Mouse (Mus musculus) Patski (cell line): Measurements from ENCODE around the gene Slc23a4. TPM values are rescaled to one million over a fixed set of nuclear protein-coding genes. Genes with fewer than 3 reads are reported as not detected.

Source experiments
- ATAC-seq: fragments of 100-300 bp; one replicate; pipeline ENCODE4 v1.8.0; 2021
- CTCF ChIA-PET: fragments of 350-600 bp; sonication (Branson Sonifier 250); formaldehyde crosslinking; loops from one replicate; lab custom pipeline; 2022; ENCODE audit warnings: inconsistent platforms; lab: Charles Lee
- POLR2A ChIA-PET: fragments of 350-600 bp; sonication (Branson Sonifier 250); formaldehyde crosslinking; loops from one replicate; lab custom pipeline; 2022; ENCODE audit warnings: antibody characterized with exemption, inconsistent platforms; lab: Charles Lee
- DNase-seq: peaks from one replicate; pipeline ENCODE4 v3.0.0-alpha.2; 2011; ENCODE audit warnings: low read depth, low spot score
- H3K27me3 ChIP-seq: fragments of 371-371 bp; one replicate; pipeline ENCODE4 v1.5.1; 2021
- CTCF ChIP-seq: fragments of 100-300 bp; IDR thresholded peaks from one replicate; pipeline ENCODE4 v1.5.1; 2021
- in situ Hi-C: fragments of 300-500 bp; cut with MboI; formaldehyde crosslinking; loops from 3 replicates; pipeline ENCODE4 v1.11.1; 2018; ENCODE audit warnings: low pct_unique_long_range_greater_than_20kb, mixed read lengths
- polyA plus RNA-seq: library from polyadenylated mRNA; unstranded; gene quantifications from one replicate; pipeline ENCODE4 v1.2.3, GENCODE M21; 2021

Gene Slc23a4
- polyA plus RNA-seq, 1 experiment from 2014 or later, result 0.10 TPM

DNA sequence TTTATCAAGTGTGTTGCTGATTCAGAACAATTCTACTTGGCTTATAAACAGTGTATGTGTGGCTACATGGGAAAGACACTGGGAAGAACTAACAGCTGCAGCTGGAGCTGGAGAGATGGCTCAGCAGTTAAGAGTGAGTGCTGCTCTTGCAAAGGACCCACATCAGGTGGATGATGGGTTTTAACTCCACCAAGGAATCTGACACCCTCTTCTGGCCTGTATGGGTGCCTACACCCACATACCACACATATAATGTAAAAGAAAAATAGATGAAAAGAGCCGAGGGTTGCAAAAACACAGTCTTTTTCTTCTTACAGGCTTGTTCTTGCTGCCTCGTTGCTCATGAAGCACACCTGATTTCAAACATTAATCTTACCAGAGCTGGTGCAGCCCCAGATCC lies 82.1 kb downstream of the Slc23a4 start:
- no peaks in the 10 kb centered on the region for H3K27me3 ChIP-seq
- in situ Hi-C loops, result no loop called here
- ChIA-PET CTCF (interaction anchor here (0.8 to 2.1 kb wide), 4 partner anchors 14 to 138 kb away, joined by 3 to 4 read pairs (median 3); partner anchors contain the start of gene Stra8), POLR2A (no interaction called here)
- DNase-seq, result no peak
- TF ChIP-seq CTCF, result no peak
- ATAC-seq, result no peak

DNA sequence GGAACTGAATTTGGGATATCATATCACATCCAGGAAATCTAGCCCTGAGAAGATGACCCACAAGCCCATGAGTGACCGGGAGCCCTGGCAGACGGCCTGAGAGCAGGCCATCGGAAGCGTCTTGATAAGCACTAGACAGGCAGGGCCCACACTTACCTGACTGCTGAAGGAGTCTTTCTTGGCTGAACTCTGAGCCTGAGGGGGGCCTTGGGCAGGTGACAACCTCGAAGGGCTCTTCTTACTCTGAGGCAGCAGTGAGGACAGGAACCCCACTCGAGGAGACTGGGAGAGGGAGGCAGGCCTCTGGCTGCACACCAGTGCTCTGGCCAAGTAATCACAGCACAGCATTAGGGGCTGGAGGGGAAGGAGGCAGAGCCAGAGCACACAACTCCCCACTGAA lies 83.8 kb downstream of the Slc23a4 start:
- in situ Hi-C loops, result no loop called here
- DNase-seq, result no peak
- no peak for TF ChIP-seq CTCF
- POLR2A ChIA-PET, result no interaction called here
- no peak for ATAC-seq
- no peaks in the 10 kb centered on the region for H3K27me3 ChIP-seq
- CTCF ChIA-PET, result interaction anchor here (1.1 to 2.1 kb wide), 2 partner anchors 9 to 136 kb away, joined by 3 to 4 read pairs; no protein-coding TSS in a partner anchor

DNA sequence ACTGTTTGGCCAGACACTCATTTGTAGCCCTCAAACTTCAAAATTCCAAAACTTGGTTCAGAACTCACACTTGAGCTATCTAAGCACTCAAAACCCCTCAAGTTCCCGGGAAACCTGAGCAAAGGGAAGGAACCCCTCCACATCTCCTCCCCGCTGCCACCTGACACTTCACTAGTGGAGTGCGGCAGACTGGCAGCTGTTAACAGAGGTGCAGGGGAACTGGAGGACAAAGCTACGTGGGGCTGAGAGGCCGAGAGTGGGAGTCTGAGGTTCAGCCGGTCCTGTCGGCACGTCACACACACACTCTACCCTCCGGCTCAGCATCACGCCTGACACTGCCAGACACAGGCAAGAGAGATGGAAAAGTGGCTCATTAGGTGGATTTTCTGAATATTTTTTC lies 84.4 kb downstream of the Slc23a4 start:
- no peak for DNase-seq
- in situ Hi-C loops, result no loop called here
- ChIA-PET CTCF (interaction anchor here (1.1 kb wide), 1 partner anchor 9 kb away, joined by 3 read pairs; no protein-coding TSS in a partner anchor), POLR2A (no interaction called here)
- TF ChIP-seq CTCF, result no peak
- H3K27me3 ChIP-seq, result no peaks in the 10 kb centered on the region
- ATAC-seq, result no peak

DNA sequence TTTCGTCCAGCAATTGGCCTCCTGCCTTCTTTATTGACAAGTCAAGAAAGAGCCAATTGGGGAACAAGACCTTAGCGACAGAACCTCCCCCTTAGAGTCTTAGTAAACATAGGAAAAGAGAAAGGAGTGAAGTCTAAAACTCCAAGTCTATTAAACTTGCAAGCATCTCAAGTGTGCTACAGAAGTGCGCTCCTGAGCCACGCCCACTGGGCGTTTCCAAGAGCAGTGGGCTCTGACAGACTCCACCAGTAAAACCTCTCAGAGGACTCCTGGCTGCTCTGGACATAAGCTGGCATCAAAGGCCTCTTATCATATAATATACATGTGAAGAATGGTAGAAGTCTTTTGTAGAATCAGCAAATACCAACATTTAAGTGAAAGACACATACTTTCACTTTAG lies 84.8 kb downstream of the Slc23a4 start:
- POLR2A ChIA-PET, result no interaction called here
- DNase-seq (no peak), ATAC-seq (no peak)
- CTCF ChIA-PET, result interaction anchor here (1.1 kb wide), 2 partner anchors 23 to 34 kb away, joined by 3 read pairs; no protein-coding TSS in a partner anchor
- in situ Hi-C loops, result no loop called here
- TF ChIP-seq CTCF, result no peak
- H3K27me3 ChIP-seq, result no peaks in the 10 kb centered on the region

DNA sequence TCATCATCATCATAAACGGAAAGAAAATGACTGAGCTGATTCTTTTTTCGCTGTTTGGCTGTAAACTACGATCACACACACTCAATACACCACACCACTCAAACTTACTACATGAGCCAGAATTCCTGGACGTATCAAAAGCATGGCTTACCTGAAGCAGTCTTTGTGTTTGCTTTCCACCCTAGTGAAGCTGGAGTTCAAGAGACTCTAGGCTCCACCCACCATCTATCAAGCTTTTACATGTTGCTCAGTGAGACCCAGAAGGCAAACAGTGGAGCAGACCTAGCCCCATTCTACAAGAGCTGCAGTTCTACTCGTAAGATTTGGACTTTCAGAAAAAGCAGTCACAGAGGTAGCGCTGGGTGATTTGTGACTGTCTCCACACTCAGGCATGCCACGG lies 85.6 kb downstream of the Slc23a4 start:
- in situ Hi-C loops, result no loop called here
- DNase-seq (no peak), ATAC-seq (no peak)
- ChIA-PET CTCF (interaction anchor here (1.0 to 1.1 kb wide), 3 partner anchors 22 to 38 kb away, joined by 3 read pairs; no protein-coding TSS in a partner anchor), POLR2A (no interaction called here)
- H3K27me3 ChIP-seq, result no peaks in the 10 kb centered on the region
- no peak for TF ChIP-seq CTCF

DNA sequence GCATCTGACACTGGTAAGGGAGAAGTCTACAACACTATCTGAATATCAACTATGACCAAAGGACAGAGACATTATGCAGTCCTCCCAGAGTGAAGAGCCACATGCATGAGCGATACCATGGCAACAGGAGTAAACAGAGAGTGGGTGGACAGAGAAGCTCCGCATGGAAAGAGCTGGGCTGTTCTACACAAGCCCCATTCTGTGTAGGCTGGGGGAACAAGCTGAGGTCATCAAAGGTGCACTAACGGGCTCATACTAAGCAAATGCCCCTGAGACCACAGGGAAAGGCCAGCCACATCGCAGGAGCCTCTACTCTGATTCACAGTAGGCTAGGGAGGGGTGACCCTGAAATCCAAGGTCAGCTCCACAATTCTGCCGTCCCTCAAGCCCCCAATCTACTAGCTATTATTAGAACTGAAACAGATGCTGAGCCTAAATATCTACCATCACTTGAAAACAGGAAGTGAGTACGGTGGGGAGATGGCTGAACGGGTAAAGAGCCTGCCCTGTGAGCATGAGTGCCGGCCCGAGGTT lies 86.2 kb downstream of the Slc23a4 start:
- in situ Hi-C loops, result no loop called here
- POLR2A ChIA-PET, result no interaction called here

DNA sequence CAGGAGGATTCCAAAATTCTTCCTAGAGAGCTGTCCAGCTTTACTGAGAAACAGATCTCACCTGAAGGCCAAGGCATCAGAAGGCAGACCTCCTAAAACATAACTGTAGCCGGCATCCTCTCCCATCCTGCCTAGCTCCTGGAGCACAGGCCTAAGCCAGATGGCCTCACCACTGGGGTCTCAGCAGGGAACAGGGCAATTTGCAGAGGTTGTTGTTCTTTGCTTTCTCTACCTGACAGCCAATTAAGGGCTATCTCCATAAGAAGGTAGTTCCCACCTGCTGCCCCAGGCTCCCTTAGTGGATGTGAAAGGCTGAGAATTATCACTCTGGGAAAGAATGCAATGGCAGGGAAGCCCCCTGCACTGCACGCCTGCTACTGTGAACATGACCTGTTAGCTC lies 87.2 kb downstream of the Slc23a4 start:
- DNase-seq (no peak), ATAC-seq (no peak)
- in situ Hi-C loops, result no loop called here
- TF ChIP-seq CTCF, result no peak
- H3K27me3 ChIP-seq, result no peaks in the 10 kb centered on the region
- ChIA-PET CTCF (no interaction called here), POLR2A (interaction anchor here (0.6 kb wide), 1 partner anchor 35 kb away, joined by 3 read pairs; no protein-coding TSS in a partner anchor)

More for the DNA sequence above, 86.2 kb downstream of the Slc23a4 start:
- no peak for ATAC-seq
- no peaks in the 10 kb centered on the region for H3K27me3 ChIP-seq
- no peak for DNase-seq
- CTCF ChIA-PET, result interaction anchor here (1.0 to 1.1 kb wide), 2 partner anchors 35 to 37 kb away, joined by 3 read pairs; no protein-coding TSS in a partner anchor
- TF ChIP-seq CTCF, result no peak

DNA sequence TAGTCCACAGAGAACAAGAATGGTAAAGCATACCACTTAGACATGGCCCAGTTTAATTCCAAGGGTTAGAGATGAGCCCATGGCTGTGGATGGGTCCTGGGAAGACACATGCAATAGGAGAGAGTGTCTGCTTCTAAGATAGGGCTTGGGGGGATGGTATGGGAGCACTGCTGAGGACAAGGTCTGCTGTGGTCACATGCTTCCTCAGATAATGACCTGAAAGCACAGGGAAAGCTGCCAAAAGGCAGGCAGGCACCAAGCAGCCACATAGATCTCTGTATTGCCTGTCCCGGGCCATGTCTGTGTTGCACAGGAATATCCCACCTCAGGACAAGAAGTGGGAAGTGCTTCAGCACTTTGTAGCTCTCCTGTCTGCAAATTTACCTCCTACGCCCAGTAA lies 89.1 kb downstream of the Slc23a4 start:
- DNase-seq, result no peak
- in situ Hi-C loops, result no loop called here
- no peak for ATAC-seq
- H3K27me3 ChIP-seq, result no peaks in the 10 kb centered on the region
- ChIA-PET POLR2A (no interaction called here), CTCF (no interaction called here)
- no peak for TF ChIP-seq CTCF

DNA sequence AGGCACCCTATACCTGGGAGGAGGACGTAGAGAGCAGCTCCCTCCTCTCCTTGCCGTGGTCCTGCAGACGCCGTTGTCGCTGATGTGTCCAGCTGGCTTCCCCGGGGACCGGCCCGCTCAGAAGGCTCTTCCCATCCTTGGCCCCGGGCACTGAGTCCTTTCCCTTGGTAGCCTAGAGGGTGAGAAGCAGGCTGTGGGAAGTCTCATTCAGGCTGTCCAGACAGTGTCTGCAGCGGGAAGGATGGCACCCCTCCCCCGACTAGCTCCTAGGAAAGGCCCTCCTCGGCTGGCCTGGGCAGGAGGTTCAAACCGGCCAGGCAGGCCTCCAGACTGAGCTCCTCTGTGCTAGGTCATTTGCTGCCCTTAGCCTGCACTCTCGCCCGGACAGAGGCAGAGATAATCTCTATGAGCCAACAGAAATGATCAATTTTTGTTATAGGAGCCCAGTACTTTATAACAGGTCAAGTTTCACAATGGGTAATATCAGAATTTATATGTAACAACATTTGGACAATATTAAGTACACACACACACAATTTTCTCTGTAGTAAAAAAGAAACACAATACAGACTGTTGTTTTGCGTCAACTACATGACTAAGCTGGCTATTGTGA lies 91.9 kb downstream of the Slc23a4 start:
- CTCF ChIA-PET, result no interaction called here
- no peaks in the 10 kb centered on the region for H3K27me3 ChIP-seq
- POLR2A ChIA-PET, result no interaction called here
- DNase-seq (no peak), ATAC-seq (no peak)
- in situ Hi-C loops, result no loop called here
- TF ChIP-seq CTCF, result no peak

DNA sequence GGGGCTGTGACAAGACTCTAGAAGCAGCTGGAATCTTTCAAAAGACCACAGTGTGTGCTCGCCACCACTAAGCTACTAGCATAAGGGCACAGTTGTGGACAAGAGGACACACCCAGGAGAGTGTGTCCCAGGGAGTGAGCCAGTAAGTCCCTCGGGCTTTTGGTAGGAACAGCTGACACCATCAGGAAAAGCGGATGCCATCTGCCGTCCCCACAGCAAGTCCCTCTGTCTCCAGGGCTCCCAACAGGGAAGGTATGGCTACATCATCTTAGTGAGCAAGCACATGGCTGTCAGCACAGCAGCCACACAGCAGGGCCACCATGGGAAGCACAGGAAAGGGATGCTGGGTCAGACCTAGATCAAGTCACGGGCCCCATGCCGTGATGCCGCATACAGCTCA lies 92.6 kb downstream of the Slc23a4 start:
- H3K27me3 ChIP-seq, result no peaks in the 10 kb centered on the region
- DNase-seq (no peak), ATAC-seq (no peak)
- no peak for TF ChIP-seq CTCF
- CTCF ChIA-PET, result interaction anchor here (0.9 to 1.0 kb wide), 2 partner anchors 9 to 26 kb away, joined by 3 read pairs; no protein-coding TSS in a partner anchor
- POLR2A ChIA-PET, result no interaction called here
- in situ Hi-C loops, result no loop called here

Other genes starting within 250 kb of the Slc23a4 start
- 8.5 TPM for gene Agbl3, start 208.0 kb downstream of the Slc23a4 start, polyA plus RNA-seq
- 16.9 TPM for gene Tmem140, start 125.3 kb downstream of the Slc23a4 start, polyA plus RNA-seq
- 9.2 TPM for gene Cyren, start 110.3 kb downstream of the Slc23a4 start, polyA plus RNA-seq
- 15.5 TPM for gene Wdr91, start 77.5 kb downstream of the Slc23a4 start, polyA plus RNA-seq
- not detected for gene Stra8, start 68.2 kb downstream of the Slc23a4 start, polyA plus RNA-seq
- gene Cnot4, start 145.3 kb upstream of the Slc23a4 start, polyA plus RNA-seq, result 19.5 TPM
- 43.6 TPM for gene Nup205, start 189.0 kb upstream of the Slc23a4 start, polyA plus RNA-seq